ENCODE assay signal across 12 mouse cellular contexts in the genomic region with DNA sequence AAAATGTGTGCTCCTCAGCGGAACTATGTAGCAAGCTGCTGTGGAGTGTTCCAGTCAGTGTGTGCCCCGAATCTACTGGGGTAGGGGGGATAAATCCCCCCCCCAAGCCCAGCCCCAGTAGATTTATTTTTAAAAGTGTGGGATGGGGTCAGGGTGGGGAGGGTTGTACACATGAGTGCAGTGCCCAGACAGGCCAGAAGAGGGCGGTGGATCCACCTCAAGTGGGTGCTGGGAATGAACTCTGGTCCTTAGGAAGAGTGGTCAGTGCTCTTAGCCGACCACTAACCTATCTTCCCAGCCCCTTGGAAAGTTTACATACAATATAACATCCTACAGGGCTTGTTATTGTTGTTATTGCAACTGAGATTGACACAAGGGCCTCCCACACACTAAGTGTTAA. TPM values are rescaled to one million over a fixed set of nuclear protein-coding genes. Genes with fewer than 3 reads are reported as not detected.
A peak's percentile ranks its signal among the peaks of the same experiment; 100 is the strongest.
DNase-seq lines count a peak whose midpoint lies in the region; ATAC-seq and TF ChIP-seq lines count a peak whose summit lies in the region.
"Had no signal": no experiment of that assay in that cellular context is flagged by ENCODE, and none has a peak within 500 bp of the region (broad histone marks: within the 10 kb centered on the region; RNA-seq: fewer than 3 reads in every experiment).

No protein-coding gene starts in this region.

- H3K9me3 ChIP-seq in heart, embryonic 10.5 days = no peaks in the 10 kb centered on the region
- H3K9me3 ChIP-seq in midbrain, postnatal 0 days (ENCODE audit: low read length) = no peaks in the 10 kb centered on the region
- H3K9me3 ChIP-seq in midbrain, embryonic 13.5 days = no peaks in the 10 kb centered on the region
- H3K9me3 ChIP-seq: embryonic facial prominence, embryonic 12.5 days; hindbrain, embryonic 10.5 days; limb, embryonic 10.5 days; midbrain, embryonic 12.5 days had no signal

- H3K9ac ChIP-seq in midbrain, postnatal 0 days (replicated peaks; ENCODE audit: low read length, poor library complexity, severe bottlenecking) = no peak overlapping the region
- H3K9ac ChIP-seq in midbrain, embryonic 13.5 days (replicated peaks) = no peak overlapping the region
- H3K9ac ChIP-seq: embryonic facial prominence, embryonic 12.5 days; midbrain, embryonic 12.5 days had no signal

- no peak overlapping the region for H3K4me3 ChIP-seq in heart, embryonic 10.5 days
- H3K4me3 ChIP-seq in midbrain, postnatal 0 days (ENCODE audit: low read depth, low read length) = no peak overlapping the region
- H3K4me3 ChIP-seq in midbrain, embryonic 13.5 days (replicated peaks) = no peak overlapping the region
- no peak overlapping the region for H3K4me3 ChIP-seq in bone marrow, adult 2 months (replicated peaks; ENCODE audit: control insufficient read depth, low read depth, low read length)
- H3K4me3 ChIP-seq: embryonic facial prominence, embryonic 12.5 days; hindbrain, embryonic 10.5 days; limb, embryonic 10.5 days; midbrain, embryonic 12.5 days had no signal

- no peak overlapping the region for H3K4me2 ChIP-seq in midbrain, postnatal 0 days (ENCODE audit: low read depth, low read length, poor library complexity, severe bottlenecking)
- H3K4me2 ChIP-seq in midbrain, embryonic 13.5 days (replicated peaks) = no peak overlapping the region
- H3K4me2 ChIP-seq: embryonic facial prominence, embryonic 12.5 days; midbrain, embryonic 12.5 days had no signal

- peak; percentile 36 for DNase-seq in heart, embryonic 10.5 days (ENCODE audit: low spot score)
- DNase-seq in heart, adult 9 months (ENCODE audit: low spot score in 2 of 2) = no peak
- no peak for DNase-seq in midbrain, postnatal 0 days (ENCODE audit: low spot score)
- DNase-seq in testis, postnatal 10 days (ENCODE audit: low spot score) = peak; percentile 53
- DNase-seq in gastrocnemius, postnatal 36 days = no peak
- no peak for DNase-seq in adrenal gland, postnatal 4 days (ENCODE audit: low spot score in 2 of 2)

- TF ChIP-seq CTCF in midbrain, postnatal 0 days (IDR thresholded peaks at IDR 0.05) = peak; percentile 30; the same call in 1 of the 2 replicates
- peak; percentile 55 for TF ChIP-seq CTCF in bone marrow, adult 2 months (IDR thresholded peaks at IDR 0.05; ENCODE audit: control insufficient read depth, insufficient read depth, low read length)

- ATAC-seq in midbrain, postnatal 0 days (ENCODE audit: low FRiP score) = no peak
- ATAC-seq in midbrain, embryonic 13.5 days = no peak

- intact Hi-C loops in gastrocnemius, postnatal 36 days (cut with DNase I) = no loop called here

- H3K4me1 ChIP-seq in heart, embryonic 10.5 days = no peaks in the 10 kb centered on the region
- H3K4me1 ChIP-seq in midbrain, postnatal 0 days (ENCODE audit: insufficient read depth, low read length) = peaks cover 5% of the 10 kb centered on the region; the same call in 1 of the 2 replicates
- peaks cover 2% of the 10 kb centered on the region for H3K4me1 ChIP-seq in midbrain, embryonic 13.5 days (replicated peaks)
- no peaks in the 10 kb centered on the region for H3K4me1 ChIP-seq in bone marrow, adult 2 months (ENCODE audit: control insufficient read depth, insufficient read depth, low read length)
- H3K4me1 ChIP-seq: embryonic facial prominence, embryonic 12.5 days had no signal

- H3K27me3 ChIP-seq in heart, embryonic 10.5 days (ENCODE audit: insufficient read depth, poor library complexity, severe bottlenecking) = no peaks in the 10 kb centered on the region
- no peaks in the 10 kb centered on the region for H3K27me3 ChIP-seq in midbrain, postnatal 0 days (ENCODE audit: insufficient read depth, low read length)
- no peaks in the 10 kb centered on the region for H3K27me3 ChIP-seq in midbrain, embryonic 13.5 days
- H3K27me3 ChIP-seq: embryonic facial prominence, embryonic 12.5 days; midbrain, embryonic 12.5 days had no signal

- WGBS in heart, embryonic 10.5 days = 42% methylated on average over 4 of the region's 4 CpGs
- WGBS in midbrain, postnatal 0 days = 57% methylated on average over 4 of the region's 4 CpGs
- 59% methylated on average over 4 of the region's 4 CpGs for WGBS in midbrain, embryonic 13.5 days
- 53% methylated on average over 4 of the region's 4 CpGs for WGBS in bone marrow, adult 2 months

- H3K27ac ChIP-seq in heart, embryonic 10.5 days = no peak overlapping the region
- no peak overlapping the region for H3K27ac ChIP-seq in midbrain, postnatal 0 days (ENCODE audit: low read depth, low read length)
- H3K27ac ChIP-seq in midbrain, embryonic 13.5 days = no peak overlapping the region
- H3K27ac ChIP-seq in bone marrow, adult 2 months (ENCODE audit: control insufficient read depth, insufficient read depth, low read depth, low read length, poor library complexity) = no peak overlapping the region
- H3K27ac ChIP-seq: embryonic facial prominence, embryonic 12.5 days; hindbrain, embryonic 10.5 days; limb, embryonic 10.5 days; midbrain, embryonic 12.5 days had no signal

- no peak for TF ChIP-seq POLR2A in bone marrow, adult 2 months (IDR thresholded peaks at IDR 0.05; ENCODE audit: borderline replicate concordance, control insufficient read depth, low read depth, low read length)

- H3K36me3 ChIP-seq in heart, embryonic 10.5 days = no peaks in the 10 kb centered on the region
- no peaks in the 10 kb centered on the region for H3K36me3 ChIP-seq in midbrain, postnatal 0 days (ENCODE audit: insufficient read depth, low read length)
- H3K36me3 ChIP-seq in midbrain, embryonic 13.5 days = no peaks in the 10 kb centered on the region
- H3K36me3 ChIP-seq: embryonic facial prominence, embryonic 12.5 days; hindbrain, embryonic 10.5 days; limb, embryonic 10.5 days; midbrain, embryonic 12.5 days had no signal

RNA-seq across cellular contexts. Expression of a gene that starts 12.5 kb away (rescaled TPM):
- 51.1 TPM in 2 replicates for polyA plus RNA-seq in heart, embryonic 10.5 days (2016; fragmentation: Nextera tagmentation; extraction: Ambion mirVana)
- 168 and 192 TPM in 2 replicates for total RNA-seq in midbrain, postnatal 0 days (2014; rRNA removed)
- polyA plus RNA-seq in midbrain, postnatal 0 days (2015; fragmentation: Nextera tagmentation; extraction: Ambion mirVana) = 182 and 217 TPM in 2 replicates
- polyA plus RNA-seq in midbrain, embryonic 13.5 days (2015; fragmentation: Nextera tagmentation; extraction: Ambion mirVana) = 121 and 126 TPM in 2 replicates
- polyA plus RNA-seq in bone marrow, adult 2 months (2011; ENCODE audit: insufficient read depth, insufficient read length, low replicate concordance, missing spikeins) = 7.3 and 7.8 TPM in 2 replicates
- total RNA-seq in gastrocnemius, postnatal 36 days (2021) = 1 to 10 TPM; 2.3 to 2.6 TPM
- 10 to 100 TPM; 32.9 to 34.8 TPM for total RNA-seq in adrenal gland, postnatal 4 days (2021)

RNA-seq across cellular contexts. Expression of a gene that starts 35.8 kb away (rescaled TPM):
- polyA plus RNA-seq in heart, embryonic 10.5 days (2016; fragmentation: Nextera tagmentation; extraction: Ambion mirVana) = 8.7 and 10.3 TPM in 2 replicates
- total RNA-seq in midbrain, postnatal 0 days (2014; rRNA removed) = 20.2 and 22.9 TPM in 2 replicates
- 22.6 and 24.7 TPM in 2 replicates for polyA plus RNA-seq in midbrain, postnatal 0 days (2015; fragmentation: Nextera tagmentation; extraction: Ambion mirVana)
- polyA plus RNA-seq in midbrain, embryonic 13.5 days (2015; fragmentation: Nextera tagmentation; extraction: Ambion mirVana) = 12.6 and 13.3 TPM in 2 replicates
- polyA plus RNA-seq in bone marrow, adult 2 months (2011; ENCODE audit: insufficient read depth, insufficient read length, low replicate concordance, missing spikeins) = 1.00 and 1.1 TPM in 2 replicates
- total RNA-seq in gastrocnemius, postnatal 36 days (2021) = 1 to 10 TPM; 4.5 to 4.6 TPM
- total RNA-seq in adrenal gland, postnatal 4 days (2021) = 10 to 100 TPM; 17.6 to 18.1 TPM

Comparison
In these comparisons a context has a peak if more than half of its experiments do, and no peak if none do; other contexts are left out.
1. DNase-seq: peak in heart, embryonic 10.5 days (single experiment) and testis, postnatal 10 days (single experiment); none in heart, adult 9 months (0 of 2), midbrain, postnatal 0 days (single experiment), gastrocnemius, postnatal 36 days (0 of 2) and adrenal gland, postnatal 4 days (0 of 2).